Mouse (Mus musculus) stomach, embryonic 15.5 days (tissue): ENCODE results near the gene Dnah7a. TPM values are rescaled to one million over a fixed set of nuclear protein-coding genes. Genes with fewer than 3 reads are reported as not detected.
"Not testable (repeated sequence)": the region's sequence is repeated elsewhere in the genome, so short reads cannot be mapped to it uniquely, and the experiment has no call there.

Source experiments
- ATAC-seq: fragments of 200-750 bp; cut with Nextera tagmentation; 2 replicates; pipeline ENCODE4 v1.8.0; 2017; ENCODE audit warnings: low read depth, moderate number of reproducible peaks, moderate TSS enrichment; ENCODE audit not compliant: insufficient read depth, low FRiP score
- H3K27ac ChIP-seq: fragments of 300-500 bp; sonication (generic); 2 replicates; pipeline ENCODE4 v1.5.1; 2015; ENCODE audit warnings: mild to moderate bottlenecking, inconsistent platforms
- H3K27me3 ChIP-seq: fragments of 300-500 bp; sonication (generic); replicated peaks from 2 replicates; pipeline ENCODE4 v1.6.1; 2015; ENCODE audit warnings: inconsistent platforms
- H3K36me3 ChIP-seq: fragments of 300-500 bp; sonication (generic); 2 replicates; pipeline ENCODE4 v1.6.1; 2015; ENCODE audit warnings: inconsistent platforms
- H3K4me1 ChIP-seq: fragments of 300-500 bp; sonication (generic); 2 replicates; pipeline ENCODE4 v1.6.1; 2015; ENCODE audit warnings: inconsistent platforms
- H3K4me2 ChIP-seq: fragments of 300-500 bp; sonication (generic); 2 replicates; pipeline ENCODE4 v1.6.1; 2015; ENCODE audit warnings: mild to moderate bottlenecking, inconsistent platforms
- H3K4me3 ChIP-seq: fragments of 300-500 bp; sonication (generic); replicated peaks from 2 replicates; pipeline ENCODE4 v1.5.1; 2015; ENCODE audit warnings: inconsistent platforms
- H3K9ac ChIP-seq: fragments of 300-500 bp; sonication (generic); 2 replicates; pipeline ENCODE4 v1.6.1; 2015; ENCODE audit warnings: inconsistent platforms
- H3K9me3 ChIP-seq: fragments of 300-500 bp; sonication (generic); 2 replicates; pipeline ENCODE4 v1.6.1; 2016; ENCODE audit warnings: inconsistent platforms
- WGBS: fragments of 180-500 bp; shearing (Covaris S2); methylation state at CpG from one replicate; pipeline ENCODE4 v1.1.7; 2015; 5-methylcytosine and 5-hydroxymethylcytosine counted together
- polyA plus RNA-seq: library from polyadenylated mRNA; unstranded; fragments of >200 nt; fragmentation: Nextera tagmentation; extraction: Ambion mirVana; gene quantifications from 2 replicates; pipeline ENCODE4 v1.2.1, GENCODE M21; 2015

The Dnah7a gene
- 0.50 and 0.58 TPM in 2 replicates for polyA plus RNA-seq

DNA sequence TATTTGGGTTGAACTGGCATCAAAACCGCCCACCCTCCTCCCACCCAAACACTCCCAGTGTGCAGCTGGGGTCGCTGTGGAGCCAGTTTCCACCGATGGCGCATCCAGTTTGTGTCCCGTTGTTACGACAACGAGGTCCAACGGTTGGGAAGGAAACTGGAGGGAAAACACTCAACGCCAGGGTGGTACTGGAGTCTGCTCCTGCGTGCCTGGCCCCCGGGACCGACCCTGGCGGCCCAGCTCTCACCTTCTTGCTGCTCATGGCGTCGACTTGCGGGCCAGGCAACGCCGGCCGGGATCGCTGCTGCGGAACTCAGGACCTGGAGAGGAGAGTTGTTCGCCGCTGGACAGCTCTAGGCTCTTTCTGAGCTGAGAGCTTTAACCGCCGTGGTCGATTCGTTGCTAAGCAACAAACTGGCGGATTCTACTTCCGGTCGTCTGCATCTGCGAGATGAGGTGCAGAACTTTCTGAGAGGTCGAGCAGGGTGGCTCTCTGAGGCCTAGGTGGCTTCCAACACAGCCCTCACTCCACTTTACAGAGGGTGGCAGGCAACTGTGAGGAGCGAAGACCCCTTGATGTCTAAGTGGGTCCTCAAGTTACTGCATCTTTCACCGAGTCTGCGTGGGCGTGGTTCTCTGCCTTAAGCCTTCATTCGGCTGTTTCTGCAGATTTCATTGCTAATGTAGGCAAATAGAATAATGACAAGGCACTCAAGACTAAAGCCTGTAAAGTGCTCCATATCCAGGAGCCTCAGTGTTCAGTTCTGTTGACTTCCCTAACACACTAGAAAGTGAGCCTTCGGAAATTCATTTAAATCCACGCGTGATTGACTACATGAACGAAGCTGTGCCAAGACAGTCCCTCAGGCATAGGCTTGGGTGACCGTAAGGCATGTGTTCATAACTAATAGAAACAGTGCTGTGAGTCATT lies at the start of gene Dnah7a:
Gene Dnah7a, minus strand, starts transcription at position 354 of the 931 bp plus-strand sequence.
- Histone ChIP-seq H3K27ac (no peak within 1 kb of the TSS), H3K4me3 (peak within 1 kb of the TSS; percentile 43), H3K27me3 (no peaks in the 10 kb centered on the region), H3K9ac (no peak within 1 kb of the TSS; the same call in 1 of the 2 replicates), H3K4me1 (no peaks in the 10 kb centered on the region), H3K36me3 (no peaks in the 10 kb centered on the region), H3K9me3 (no peaks in the 10 kb centered on the region), H3K4me2 (peak within 1 kb of the TSS; percentile 80)
- 0 out of 2 replicates have a peak, but pooled peaks have one; percentile 27 for ATAC-seq
- 13% methylated on average over 42 of the region's 42 CpGs for WGBS

DNA sequence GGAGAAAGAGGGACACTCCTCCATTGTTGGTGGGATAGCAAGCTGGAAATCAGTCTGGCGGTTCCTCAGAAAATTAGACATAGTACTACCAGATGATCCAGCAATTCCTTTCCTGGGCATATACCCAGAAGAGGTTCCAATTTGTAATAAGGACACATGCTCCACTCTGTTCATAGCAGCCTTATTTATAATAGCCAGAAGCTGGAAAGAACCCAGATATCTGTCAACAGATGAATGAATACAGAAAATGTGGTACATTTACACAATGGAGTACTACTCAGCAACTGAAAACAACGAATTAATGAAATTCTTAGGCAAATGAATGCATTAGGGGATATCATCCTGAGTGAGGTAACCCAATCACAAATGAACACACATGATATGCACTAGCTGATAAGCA lies 46.9 kb upstream of the Dnah7a start:
- not testable (repeated sequence) for H3K27me3 ChIP-seq, H3K9ac ChIP-seq, H3K9me3 ChIP-seq, H3K4me2 ChIP-seq, H3K4me3 ChIP-seq, H3K4me1 ChIP-seq, H3K36me3 ChIP-seq, H3K27ac ChIP-seq, ATAC-seq
- 89% methylated on average over 2 of the region's 2 CpGs for WGBS

DNA sequence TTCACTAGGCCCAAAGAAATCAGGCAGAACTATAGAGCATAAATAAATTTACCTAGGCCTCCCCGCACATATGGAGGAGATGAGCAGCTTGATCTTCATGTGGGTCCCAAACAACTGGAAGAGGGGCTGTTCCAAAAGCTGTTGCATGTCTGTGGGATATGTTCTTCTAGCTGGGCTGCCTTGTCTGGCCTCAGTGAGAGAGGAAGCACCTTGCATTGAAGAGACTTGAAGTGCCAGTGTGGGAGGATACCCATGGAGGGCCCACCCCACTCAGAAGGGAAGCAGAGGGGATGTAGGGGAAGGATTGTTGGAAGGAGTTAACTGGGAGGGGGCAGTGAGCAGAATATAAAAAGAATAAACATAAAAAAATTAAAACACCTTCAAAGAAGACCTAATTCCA lies 44.6 kb upstream of the Dnah7a start:
- 83% methylated on average over 1 of the region's 1 CpGs for WGBS
- H3K27ac ChIP-seq = no peak overlapping the region

DNA sequence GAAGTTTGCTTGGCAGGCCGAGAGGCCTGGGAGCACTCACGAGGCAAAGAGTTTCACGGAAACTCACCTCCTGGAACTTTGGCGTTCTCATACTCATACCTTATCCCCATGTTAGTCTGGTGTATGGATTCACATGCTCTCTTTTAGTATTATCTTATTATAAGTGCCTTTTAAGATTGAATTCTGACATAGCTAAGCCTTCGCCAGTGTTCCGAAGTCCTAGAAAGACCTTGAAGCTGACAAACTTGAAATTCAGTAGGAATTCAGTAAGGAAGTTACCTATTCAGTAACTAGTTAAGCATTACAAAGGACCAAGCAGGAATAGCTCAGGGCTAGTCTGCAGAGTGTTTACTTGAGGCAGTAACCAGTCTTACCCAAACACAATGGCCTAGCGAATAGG lies 44.1 kb upstream of the Dnah7a start:
- not testable (repeated sequence) for H3K27ac ChIP-seq, H3K4me2 ChIP-seq, H3K9me3 ChIP-seq, H3K4me1 ChIP-seq, H3K9ac ChIP-seq, ATAC-seq, H3K36me3 ChIP-seq, H3K27me3 ChIP-seq, H3K4me3 ChIP-seq
- WGBS = 90% methylated on average over 7 of the region's 7 CpGs

More for the DNA sequence above, 44.6 kb upstream of the Dnah7a start:
- Histone ChIP-seq H3K9me3 (no peaks in the 10 kb centered on the region), H3K4me1 (no peaks in the 10 kb centered on the region), H3K9ac (no peak overlapping the region), H3K4me3 (no peak overlapping the region), H3K27me3 (no peaks in the 10 kb centered on the region), H3K36me3 (no peaks in the 10 kb centered on the region), H3K4me2 (no peak overlapping the region)
- ATAC-seq = no peak

DNA sequence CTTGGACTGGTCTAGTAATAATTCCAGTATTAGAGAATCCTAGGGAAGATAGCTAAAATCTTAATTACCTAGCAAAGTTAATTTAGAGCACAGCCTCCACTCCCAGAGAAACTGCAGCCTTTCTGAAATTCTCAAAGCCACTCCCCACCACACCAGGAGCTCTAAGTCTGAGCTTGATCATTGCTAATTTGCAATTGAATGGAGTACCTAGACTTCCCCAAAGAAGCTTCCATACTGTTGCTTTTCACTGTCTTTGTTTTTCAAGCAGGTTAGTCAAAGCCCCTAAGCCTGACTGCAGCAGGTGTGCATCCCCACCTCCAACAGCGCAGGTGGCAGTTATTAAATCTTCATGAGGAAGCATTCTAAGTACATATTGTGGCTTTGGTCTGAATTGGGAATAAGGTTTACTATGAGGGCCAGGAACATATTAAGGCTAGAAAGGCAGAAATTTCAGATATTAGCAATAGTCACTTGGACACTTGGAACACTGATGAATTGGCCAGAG lies 43.3 kb upstream of the Dnah7a start:
- not testable (repeated sequence) for H3K4me2 ChIP-seq, ATAC-seq, H3K4me1 ChIP-seq, H3K27ac ChIP-seq, H3K4me3 ChIP-seq, H3K9me3 ChIP-seq, H3K27me3 ChIP-seq, H3K9ac ChIP-seq, H3K36me3 ChIP-seq
- WGBS = 83% methylated on average over 1 of the region's 1 CpGs

DNA sequence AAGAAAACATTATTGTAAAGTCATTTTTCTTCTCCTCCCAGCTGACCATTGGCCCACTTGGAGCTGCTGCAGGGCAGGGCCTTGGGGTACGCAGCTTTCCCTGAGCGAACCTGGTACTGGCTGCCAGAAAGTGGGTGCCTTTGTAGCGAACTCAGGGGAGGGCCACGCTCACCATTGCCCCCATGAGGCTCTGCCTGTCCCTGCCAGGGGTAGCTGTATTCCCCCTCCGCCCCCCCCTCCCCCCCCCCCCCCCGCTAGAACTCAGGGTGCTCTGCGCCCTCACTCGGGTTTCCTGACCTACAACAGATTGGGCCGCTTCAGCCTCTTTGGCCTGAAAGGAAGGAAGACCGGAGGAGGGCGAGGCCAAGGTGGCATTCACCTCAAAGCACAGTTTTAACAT lies 42.0 kb upstream of the Dnah7a start:
- no peak for ATAC-seq
- no peaks in the 10 kb centered on the region for H3K9me3 ChIP-seq
- 41% methylated on average over 9 of the region's 11 CpGs for WGBS
- no peak overlapping the region for H3K4me3 ChIP-seq
- no peaks in the 10 kb centered on the region for H3K36me3 ChIP-seq
- H3K27me3 ChIP-seq = no peaks in the 10 kb centered on the region
- no peak overlapping the region for H3K27ac ChIP-seq
- H3K4me1 ChIP-seq = no peaks in the 10 kb centered on the region
- H3K4me2 ChIP-seq = no peak overlapping the region
- no peak overlapping the region for H3K9ac ChIP-seq

DNA sequence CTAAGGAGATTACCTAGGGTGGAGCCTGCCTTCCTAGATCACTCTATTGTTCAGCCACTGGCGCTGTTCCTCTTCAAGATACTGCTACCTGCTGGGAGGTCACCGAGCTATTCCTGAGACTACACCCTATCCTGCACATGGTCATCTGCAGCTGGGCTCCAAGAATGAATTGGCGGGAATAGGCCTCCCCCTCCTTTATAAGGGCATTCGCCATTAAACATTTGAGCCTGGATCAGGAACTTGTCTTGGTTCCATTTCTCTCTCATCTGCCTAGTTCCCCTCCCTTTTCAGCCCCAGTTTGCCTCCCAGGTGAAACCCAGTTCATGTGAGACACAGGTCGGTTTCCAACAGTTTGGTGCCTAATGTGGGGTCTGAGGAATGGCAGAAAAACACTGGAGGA lies 39.4 kb upstream of the Dnah7a start:
- H3K4me1 ChIP-seq = no peaks in the 10 kb centered on the region
- WGBS = 76% methylated on average over 5 of the region's 5 CpGs
- H3K9me3 ChIP-seq = no peaks in the 10 kb centered on the region
- H3K36me3 ChIP-seq = no peaks in the 10 kb centered on the region
- no peak overlapping the region for H3K9ac ChIP-seq
- H3K27me3 ChIP-seq = no peaks in the 10 kb centered on the region
- no peak overlapping the region for H3K4me2 ChIP-seq
- ATAC-seq = no peak
- H3K4me3 ChIP-seq = no peak overlapping the region
- no peak overlapping the region for H3K27ac ChIP-seq

DNA sequence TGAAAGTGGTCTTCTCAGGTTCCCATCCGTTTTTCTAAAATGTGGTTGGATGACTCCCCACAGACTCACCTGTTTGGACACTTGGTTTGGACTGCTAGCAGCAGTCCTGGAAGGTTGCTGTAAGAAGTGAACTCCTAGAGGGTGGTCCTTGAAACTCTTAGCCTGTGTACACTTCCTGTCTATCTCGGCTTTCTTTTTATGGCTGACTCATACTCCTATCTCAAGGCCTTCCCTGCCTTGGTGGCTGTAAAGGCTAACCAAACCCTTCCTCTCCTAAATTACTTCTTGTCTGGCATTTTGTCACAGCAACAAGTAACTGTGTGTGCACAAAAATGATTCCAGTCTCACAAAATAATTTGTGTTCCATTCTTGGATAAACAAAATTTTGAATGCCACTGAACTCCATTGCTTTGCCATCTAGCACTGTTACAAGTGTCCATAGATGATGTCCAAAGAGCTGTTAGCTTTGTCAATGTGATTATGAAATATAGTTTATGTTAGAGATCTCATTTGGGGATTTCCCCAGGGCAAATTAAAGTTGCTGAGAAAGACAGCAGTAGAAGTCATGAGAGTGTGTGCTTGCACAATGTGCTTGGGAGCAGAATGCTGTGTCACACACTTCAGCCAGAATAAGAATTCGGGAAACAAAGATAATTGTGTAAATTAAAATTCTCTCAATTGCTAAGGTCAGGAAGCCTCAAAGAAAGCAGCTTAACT lies 35.3 kb upstream of the Dnah7a start:
- WGBS = 80% methylated on average over 3 of the region's 3 CpGs
- no peak overlapping the region for H3K4me3 ChIP-seq
- ATAC-seq = no peak

DNA sequence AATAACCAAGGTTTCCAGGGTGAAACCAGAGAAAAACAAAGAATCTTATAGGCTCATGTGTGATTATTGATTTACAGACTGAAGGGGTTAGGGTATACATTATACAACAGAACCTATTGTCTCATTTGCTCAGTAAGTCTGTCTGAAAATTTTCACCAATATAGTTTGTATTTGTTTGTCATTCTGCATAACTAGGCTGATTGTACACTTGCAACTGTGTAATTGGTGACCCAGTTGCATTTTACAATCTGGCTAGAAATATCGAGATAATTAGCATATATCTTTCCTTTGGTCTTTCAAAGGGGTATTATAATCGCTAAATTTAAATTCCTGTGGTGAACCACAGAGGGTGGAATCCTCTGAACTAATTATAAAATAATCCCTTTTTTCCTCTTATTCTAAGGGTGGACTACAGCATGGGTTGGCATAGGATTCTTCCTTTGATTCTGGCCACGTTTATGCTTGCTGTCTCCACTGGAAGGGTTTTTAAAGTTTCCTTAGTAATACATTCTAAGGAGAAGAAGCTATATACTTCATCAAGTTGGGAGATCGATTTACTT lies 34.3 kb upstream of the Dnah7a start:
- Histone ChIP-seq H3K27me3 (no peaks in the 10 kb centered on the region), H3K4me2 (no peak overlapping the region), H3K4me3 (no peak overlapping the region), H3K36me3 (no peaks in the 10 kb centered on the region), H3K27ac (no peak overlapping the region), H3K4me1 (no peaks in the 10 kb centered on the region), H3K9me3 (no peaks in the 10 kb centered on the region), H3K9ac (no peak overlapping the region)
- no peak for ATAC-seq
- WGBS = 85% methylated on average over 4 of the region's 4 CpGs

More for the DNA sequence above, 35.3 kb upstream of the Dnah7a start:
- H3K9me3 ChIP-seq = no peaks in the 10 kb centered on the region
- no peak overlapping the region for H3K27ac ChIP-seq
- no peak overlapping the region for H3K4me2 ChIP-seq
- no peaks in the 10 kb centered on the region for H3K36me3 ChIP-seq
- no peaks in the 10 kb centered on the region for H3K4me1 ChIP-seq
- no peaks in the 10 kb centered on the region for H3K27me3 ChIP-seq
- H3K9ac ChIP-seq = no peak overlapping the region

DNA sequence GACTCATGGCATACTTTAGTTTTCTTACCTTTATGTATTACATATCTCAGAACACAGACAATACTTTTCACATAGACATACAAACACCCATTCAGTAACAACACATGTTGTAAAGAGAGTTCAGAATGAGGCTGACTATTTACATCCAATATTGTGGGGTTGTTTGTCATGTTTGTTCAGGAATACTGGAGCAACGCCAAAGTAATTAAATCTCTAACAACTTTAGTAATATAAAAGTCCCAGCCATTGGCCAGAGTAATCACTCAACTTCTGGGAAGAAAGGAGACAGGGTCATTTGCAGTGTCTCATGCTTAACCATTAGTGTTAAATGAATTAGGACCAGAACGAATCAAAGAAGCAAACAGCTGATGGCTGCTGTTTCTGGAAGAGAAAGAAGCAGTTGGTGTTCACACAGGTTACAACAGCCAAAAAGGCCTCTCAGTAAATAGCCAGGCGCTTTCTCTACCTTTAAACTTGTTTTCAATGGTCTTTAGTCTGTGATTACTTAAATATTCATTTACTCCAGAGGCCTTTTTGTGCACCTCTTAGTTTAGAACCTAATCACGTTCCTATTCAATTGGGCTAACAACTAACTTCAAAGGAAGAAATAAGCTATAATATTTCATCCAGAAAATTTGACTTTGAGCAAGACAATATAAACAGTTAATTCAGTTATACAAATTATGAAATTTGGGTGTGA lies 33.6 kb upstream of the Dnah7a start:
- not testable (repeated sequence) for ATAC-seq, H3K27me3 ChIP-seq, H3K27ac ChIP-seq, H3K4me3 ChIP-seq, H3K9ac ChIP-seq, H3K4me2 ChIP-seq, H3K4me1 ChIP-seq, H3K36me3 ChIP-seq, H3K9me3 ChIP-seq
- WGBS = 61% methylated on average over 4 of the region's 4 CpGs

DNA sequence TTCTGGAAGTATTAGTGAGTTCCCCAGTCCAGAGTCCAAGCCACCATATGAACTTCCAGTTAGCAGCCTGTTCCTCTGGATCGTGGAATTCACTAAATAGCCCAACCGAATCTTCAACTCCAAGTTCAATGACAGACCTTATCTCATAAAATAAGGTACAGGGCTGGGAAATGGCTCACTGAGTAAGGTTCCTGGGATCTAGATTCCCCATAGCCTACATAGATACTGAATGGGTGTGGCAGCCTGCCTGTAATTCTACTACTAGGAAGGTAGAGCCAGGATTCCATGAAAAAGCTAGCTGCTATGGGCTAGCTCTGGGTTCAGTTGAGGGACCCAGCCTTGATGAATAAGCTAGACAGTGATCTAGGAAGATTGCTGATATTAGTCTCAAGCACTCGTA lies 30.0 kb upstream of the Dnah7a start:
- Histone ChIP-seq H3K27me3 (no peaks in the 10 kb centered on the region), H3K27ac (no peak overlapping the region), H3K36me3 (no peaks in the 10 kb centered on the region), H3K4me3 (no peak overlapping the region), H3K9me3 (no peaks in the 10 kb centered on the region), H3K4me2 (no peak overlapping the region), H3K9ac (no peak overlapping the region), H3K4me1 (no peaks in the 10 kb centered on the region)
- 89% methylated on average over 3 of the region's 3 CpGs for WGBS
- ATAC-seq = no peak
